21 mouse cellular contexts compared by ENCODE assay signal in the genomic region with DNA sequence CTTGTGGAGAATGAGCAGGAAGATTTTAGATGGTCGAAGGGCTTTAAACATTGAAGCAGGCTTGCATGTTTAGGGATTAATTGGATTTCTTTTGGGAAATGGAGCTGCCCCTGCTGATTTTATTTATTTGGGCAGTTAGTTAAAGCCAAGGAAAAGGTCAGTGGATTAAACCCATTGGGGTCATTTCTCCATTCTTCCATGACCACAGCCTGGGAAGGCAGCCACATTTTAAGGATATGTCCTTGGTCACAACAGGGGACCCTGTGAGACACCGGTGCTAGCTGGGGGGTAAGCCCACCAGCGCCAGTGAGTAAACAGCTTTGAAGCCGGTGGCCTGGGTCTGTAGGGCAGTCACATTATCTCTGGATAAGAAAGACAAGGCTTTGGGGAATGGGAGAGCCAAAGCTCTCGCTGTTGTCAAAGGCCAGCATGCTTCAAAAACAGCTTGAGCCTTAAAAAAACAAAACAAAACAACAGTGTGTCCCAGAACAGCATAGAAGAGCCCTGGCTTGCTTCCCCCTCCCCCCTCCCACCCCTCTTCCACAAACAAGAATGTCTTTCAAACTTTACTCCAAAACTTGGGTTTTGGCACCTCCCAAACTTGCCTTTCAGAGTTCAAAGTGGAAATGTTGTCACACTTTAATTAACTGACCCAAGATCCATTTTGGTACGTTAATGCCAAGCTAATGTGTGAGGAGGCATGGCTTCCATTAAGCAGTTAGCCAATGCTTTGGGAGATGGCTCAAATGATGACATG. TPM values are rescaled to one million over a fixed set of nuclear protein-coding genes. Genes with fewer than 3 reads are reported as not detected.
A peak's percentile ranks its signal among the peaks of the same experiment; 100 is the strongest.
DNase-seq lines count a peak whose midpoint lies in the region; ATAC-seq and TF ChIP-seq lines count a peak whose summit lies in the region.
"Had no signal": no experiment of that assay in that cellular context is flagged by ENCODE, and none has a peak within 500 bp of the region (broad histone marks: within the 10 kb centered on the region; RNA-seq: fewer than 3 reads in every experiment).

No protein-coding gene starts in this region.

- H3K4me2 ChIP-seq in heart, embryonic 16.5 days (ENCODE audit: low read depth, low read length) = no peak overlapping the region
- no peak overlapping the region for H3K4me2 ChIP-seq in heart, embryonic 11.5 days
- no peak overlapping the region for H3K4me2 ChIP-seq in lung, embryonic 16.5 days (ENCODE audit: low read depth, low read length)
- H3K4me2 ChIP-seq: limb, embryonic 15.5 days; midbrain, embryonic 12.5 days had no signal

- no peak for DNase-seq in cerebellum, adult 2 months
- no peak for DNase-seq in cerebellum, adult 11 months
- no peak for DNase-seq in lung, adult 2 months
- peak; percentile 22 to 26 for DNase-seq in kidney, postnatal 4 days
- DNase-seq in frontal cortex, postnatal 10 days (ENCODE audit: low spot score in 2 of 2) = no peak
- DNase-seq: adrenal gland, postnatal 25 days; cerebellum, postnatal 25 days; forebrain, postnatal 0 days; gastrocnemius, postnatal 10 days; layer of hippocampus, adult 9-11 months; lung, postnatal 14 days; thymus, adult 2 months had no signal

- TF ChIP-seq POLR2A in cerebellum, adult 2 months (IDR thresholded peaks at IDR 0.05; ENCODE audit: borderline replicate concordance, insufficient read depth, low read length) = no peak
- no peak for TF ChIP-seq POLR2A in lung, adult 2 months (IDR thresholded peaks at IDR 0.05; ENCODE audit: borderline replicate concordance, extremely low read depth, low read depth, low read length)

- H3K9ac ChIP-seq in heart, embryonic 16.5 days (ENCODE audit: low read length) = no peak overlapping the region
- no peak overlapping the region for H3K9ac ChIP-seq in heart, embryonic 11.5 days (ENCODE audit: low read depth, low read length)
- H3K9ac ChIP-seq in lung, embryonic 16.5 days (ENCODE audit: low read length) = no peak overlapping the region
- H3K9ac ChIP-seq: forebrain, postnatal 0 days; limb, embryonic 15.5 days; midbrain, embryonic 12.5 days had no signal

- ATAC-seq in heart, embryonic 16.5 days (replicated peaks; ENCODE audit: extremely low read depth, insufficient read depth, low FRiP score) = no peak
- ATAC-seq in heart, embryonic 11.5 days (replicated peaks; ENCODE audit: insufficient number of reproducible peaks, low FRiP score, low TSS enrichment) = no peak
- ATAC-seq in lung, embryonic 16.5 days (ENCODE audit: low read depth) = peak; percentile 30; the same call in 1 of the 2 replicates
- ATAC-seq: forebrain, postnatal 0 days had no signal

- H3K27me3 ChIP-seq in cerebellum, adult 2 months (ENCODE audit: control insufficient read depth, insufficient read depth, low read length) = no peaks in the 10 kb centered on the region
- no peaks in the 10 kb centered on the region for H3K27me3 ChIP-seq in heart, embryonic 16.5 days (ENCODE audit: control insufficient read depth, insufficient read depth, low read length)
- H3K27me3 ChIP-seq in heart, embryonic 11.5 days (ENCODE audit: control insufficient read depth, insufficient read depth, low read length) = no peaks in the 10 kb centered on the region
- no peaks in the 10 kb centered on the region for H3K27me3 ChIP-seq in lung, embryonic 16.5 days (ENCODE audit: control insufficient read depth, insufficient read depth, low read depth, low read length)
- H3K27me3 ChIP-seq: limb, embryonic 15.5 days; midbrain, embryonic 12.5 days had no signal

- no peaks in the 10 kb centered on the region for H3K9me3 ChIP-seq in heart, embryonic 16.5 days (replicated peaks; ENCODE audit: control insufficient read depth, low read length)
- H3K9me3 ChIP-seq in heart, embryonic 11.5 days (replicated peaks; ENCODE audit: control insufficient read depth, low read length) = no peaks in the 10 kb centered on the region
- H3K9me3 ChIP-seq in lung, embryonic 16.5 days (ENCODE audit: control insufficient read depth, low read length) = no peaks in the 10 kb centered on the region
- H3K9me3 ChIP-seq: embryonic facial prominence, embryonic 10.5 days; hindbrain, embryonic 10.5 days; limb, embryonic 15.5 days; midbrain, embryonic 12.5 days had no signal

- H3K36me3 ChIP-seq in heart, embryonic 16.5 days (ENCODE audit: control insufficient read depth, insufficient read depth) = no peaks in the 10 kb centered on the region
- H3K36me3 ChIP-seq in heart, embryonic 11.5 days (ENCODE audit: control insufficient read depth, insufficient read depth, low read length) = no peaks in the 10 kb centered on the region
- H3K36me3 ChIP-seq in lung, embryonic 16.5 days (ENCODE audit: control insufficient read depth, insufficient read depth, low read length) = no peaks in the 10 kb centered on the region
- H3K36me3 ChIP-seq: embryonic facial prominence, embryonic 10.5 days; hindbrain, embryonic 10.5 days; limb, embryonic 15.5 days; midbrain, embryonic 12.5 days had no signal

- no peak for TF ChIP-seq CTCF in cerebellum, adult 2 months (IDR thresholded peaks at IDR 0.05; ENCODE audit: borderline replicate concordance, insufficient read depth, low read depth, low read length)
- TF ChIP-seq CTCF in lung, adult 2 months (IDR thresholded peaks at IDR 0.05; ENCODE audit: insufficient read depth, low read length) = no peak

- H3K4me3 ChIP-seq in cerebellum, adult 2 months (replicated peaks; ENCODE audit: insufficient read depth, low read depth, low read length) = no peak overlapping the region
- no peak overlapping the region for H3K4me3 ChIP-seq in heart, embryonic 16.5 days (ENCODE audit: low read length)
- H3K4me3 ChIP-seq in heart, embryonic 11.5 days (ENCODE audit: low read depth, low read length) = no peak overlapping the region
- no peak overlapping the region for H3K4me3 ChIP-seq in lung, embryonic 16.5 days (ENCODE audit: low read length)
- H3K4me3 ChIP-seq in lung, adult 2 months (replicated peaks; ENCODE audit: extremely low read depth, low read depth, low read length) = no peak overlapping the region
- H3K4me3 ChIP-seq: embryonic facial prominence, embryonic 10.5 days; erythroblast, embryonic 14.5 days; hindbrain, embryonic 10.5 days; limb, embryonic 15.5 days; midbrain, embryonic 12.5 days; myocyte had no signal

- H3K27ac ChIP-seq in cerebellum, adult 2 months (ENCODE audit: insufficient read depth, low read length) = peak overlapping the region; percentile 49; the same call in 1 of the 2 replicates
- H3K27ac ChIP-seq in heart, embryonic 16.5 days (ENCODE audit: low read length) = 0 out of 2 replicates have a peak overlapping the region, but pooled peaks have one; percentile 24
- H3K27ac ChIP-seq in heart, embryonic 11.5 days (ENCODE audit: low read depth, low read length) = no peak overlapping the region
- peak overlapping the region; percentile 35 for H3K27ac ChIP-seq in lung, embryonic 16.5 days (ENCODE audit: low read length)
- H3K27ac ChIP-seq: embryonic facial prominence, embryonic 10.5 days; hindbrain, embryonic 10.5 days; limb, embryonic 15.5 days; midbrain, embryonic 12.5 days had no signal

- peaks cover 33% of the 10 kb centered on the region for H3K4me1 ChIP-seq in cerebellum, adult 2 months (ENCODE audit: control insufficient read depth, insufficient read depth, low read length)
- peaks cover 76% of the 10 kb centered on the region for H3K4me1 ChIP-seq in heart, embryonic 16.5 days (ENCODE audit: control insufficient read depth, insufficient read depth, low read length)
- H3K4me1 ChIP-seq in heart, embryonic 11.5 days (ENCODE audit: control insufficient read depth, insufficient read depth, low read length) = peaks cover 65% of the 10 kb centered on the region
- peaks cover 65% of the 10 kb centered on the region for H3K4me1 ChIP-seq in lung, embryonic 16.5 days (replicated peaks; ENCODE audit: control insufficient read depth, insufficient read depth, low read length)
- H3K4me1 ChIP-seq in lung, adult 2 months (ENCODE audit: control insufficient read depth, insufficient read depth, low read length) = peaks cover 56% of the 10 kb centered on the region

- 43% methylated on average over 6 of the region's 6 CpGs for WGBS in cerebellum, adult 2 months
- WGBS in heart, embryonic 16.5 days = 33% methylated on average over 6 of the region's 6 CpGs
- WGBS in heart, embryonic 11.5 days (ENCODE audit: insufficient replicate concordance) = 27% methylated on average over 6 of the region's 6 CpGs
- WGBS in lung, embryonic 16.5 days = 36% methylated on average over 6 of the region's 6 CpGs
- WGBS in lung, adult 2 months = 61% methylated on average over 6 of the region's 6 CpGs

RNA-seq across cellular contexts. Expression of a gene that starts 9.7 kb away (rescaled TPM):
- 30.1 and 31.2 TPM in 2 replicates for polyA plus RNA-seq in cerebellum, adult 2 months (2012; rRNA removed)
- polyA plus RNA-seq in heart, embryonic 16.5 days (2015; fragmentation: Nextera tagmentation; extraction: Ambion mirVana) = 21.6 and 21.7 TPM in 2 replicates
- polyA plus RNA-seq in heart, embryonic 11.5 days (2014; fragmentation: Nextera tagmentation; extraction: Ambion mirVana) = 25.7 and 33.0 TPM in 2 replicates
- polyA plus RNA-seq in lung, embryonic 16.5 days (2015; fragmentation: Nextera tagmentation; extraction: Ambion mirVana) = 16.0 TPM in 2 replicates
- polyA plus RNA-seq in lung, adult 2 months (2012; rRNA removed) = 9.4 and 15.2 TPM in 2 replicates

Comparison
In these comparisons a context has a peak if more than half of its experiments do, and no peak if none do; other contexts are left out.
1. DNase-seq: peak in kidney, postnatal 4 days (2 of 2); none in cerebellum, adult 2 months (0 of 2), cerebellum, adult 11 months (single experiment), lung, adult 2 months (single experiment) and frontal cortex, postnatal 10 days (0 of 2).